Mouse (Mus musculus) lung, adult 18-20 months (tissue): Measurements from ENCODE around the gene Fgl2.
A peak's percentile ranks its signal among the peaks of the same experiment; 100 is the strongest.
"Not testable (repeated sequence)": the region's sequence is repeated elsewhere in the genome, so short reads cannot be mapped to it uniquely, and the experiment has no call there.

Experiments used
- DNase-seq, 2 experiments: peaks; one replicate each; pipeline ENCODE4 v3.0.0; 2022; ENCODE audit warnings: mixed read lengths in 2 of 2

Fgl2 gene

DNA sequence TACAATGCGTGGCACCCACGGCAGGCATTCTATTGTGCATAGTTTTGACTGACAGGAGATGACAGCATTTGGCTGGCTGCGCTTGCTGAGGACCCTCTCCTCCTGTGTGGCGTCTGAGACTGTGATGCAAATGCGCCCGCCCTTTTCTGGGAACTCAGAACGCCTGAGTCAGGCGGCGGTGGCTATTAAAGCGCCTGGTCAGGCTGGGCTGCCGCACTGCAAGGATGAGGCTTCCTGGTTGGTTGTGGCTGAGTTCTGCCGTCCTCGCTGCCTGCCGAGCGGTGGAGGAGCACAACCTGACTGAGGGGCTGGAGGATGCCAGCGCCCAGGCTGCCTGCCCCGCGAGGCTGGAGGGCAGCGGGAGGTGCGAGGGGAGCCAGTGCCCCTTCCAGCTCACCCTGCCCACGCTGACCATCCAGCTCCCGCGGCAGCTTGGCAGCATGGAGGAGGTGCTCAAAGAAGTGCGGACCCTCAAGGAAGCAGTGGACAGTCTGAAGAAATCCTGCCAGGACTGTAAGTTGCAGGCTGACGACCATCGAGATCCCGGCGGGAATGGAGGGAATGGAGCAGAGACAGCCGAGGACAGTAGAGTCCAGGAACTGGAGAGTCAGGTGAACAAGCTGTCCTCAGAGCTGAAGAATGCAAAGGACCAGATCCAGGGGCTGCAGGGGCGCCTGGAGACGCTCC lies at the start of gene Fgl2:
TSS of gene Fgl2 (plus strand) at position 150 of the 687 bp plus-strand sequence.
- DNase-seq, result peak; percentile 65 to 66

DNA sequence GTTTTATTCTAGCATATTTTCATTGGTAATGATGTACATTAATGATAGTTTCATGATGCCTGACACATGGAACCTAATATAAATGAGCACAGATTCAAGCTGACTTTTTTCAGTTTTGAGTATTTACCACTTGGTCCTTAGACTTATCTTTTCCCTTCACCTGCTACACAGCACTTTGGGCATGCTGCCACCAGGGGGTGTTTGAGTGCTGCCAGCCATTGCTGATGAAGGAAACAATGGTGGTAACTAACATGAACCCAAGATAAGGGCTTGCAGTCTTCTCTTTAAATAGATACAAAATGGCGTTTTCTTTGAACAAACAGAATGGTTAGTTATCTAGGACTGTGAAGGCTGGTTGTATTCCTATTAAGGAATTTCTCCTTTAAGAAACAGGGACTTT lies 45.9 kb upstream of the Fgl2 start:
- peak; percentile 61 to 65 for DNase-seq

- no peak for DNase-seq
Observed at GRCm38 (mm10) chr5:21328560-21328959, 43.9 kb upstream of the Fgl2 start.

- no peak for DNase-seq
Observed at GRCm38 (mm10) chr5:21329672-21330665, 42.5 kb upstream of the Fgl2 start.

- DNase-seq, result peak in 1 of 2 experiments; percentile 24
Observed at GRCm38 (mm10) chr5:21331656-21332055, 40.8 kb upstream of the Fgl2 start.

GRCm38 (mm10) chr5:21332119-21332518 lies 40.3 kb upstream of the Fgl2 start:
- no peak for DNase-seq

DNA sequence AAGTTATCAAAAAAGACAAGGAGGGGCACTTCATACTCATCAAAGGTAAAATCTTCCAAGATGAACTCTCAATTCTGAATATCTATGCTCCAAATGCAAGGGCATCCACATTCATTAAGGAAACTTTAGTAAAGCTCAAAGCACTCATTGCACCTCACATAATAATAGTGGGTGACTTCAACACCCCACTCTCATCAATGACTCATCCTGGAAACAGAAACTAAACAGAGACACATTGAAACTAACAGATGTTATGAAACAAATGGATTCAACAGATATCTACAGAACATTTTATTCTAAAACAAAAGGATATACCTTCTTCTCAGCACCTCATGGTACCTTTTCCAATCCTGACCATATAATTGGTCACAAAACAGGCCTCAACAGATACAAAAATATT lies 30.2 kb upstream of the Fgl2 start:
- not testable (repeated sequence) for DNase-seq

DNA sequence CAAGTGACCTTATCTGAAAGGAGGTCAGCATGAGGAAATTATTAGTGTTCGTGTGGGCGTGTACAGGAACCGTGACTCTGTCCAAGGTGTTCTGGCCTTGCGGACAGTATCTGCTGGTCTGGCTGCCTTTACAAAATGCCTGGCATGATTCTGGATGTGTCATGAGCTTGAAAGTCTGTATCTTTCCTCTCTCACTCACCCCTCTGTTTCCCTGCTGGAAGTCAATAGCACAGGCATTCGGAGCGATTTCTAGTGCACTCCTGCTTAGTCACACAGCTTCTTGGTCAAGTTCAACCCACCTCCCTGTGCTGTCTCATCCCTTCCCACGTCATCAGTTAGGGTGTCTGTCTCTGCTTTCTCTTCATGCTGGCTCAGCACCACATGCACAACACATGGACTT lies 24.1 kb upstream of the Fgl2 start:
- peak in 1 of 2 experiments; percentile 45 for DNase-seq

GRCm38 (mm10) chr5:21351678-21352077 lies 20.8 kb upstream of the Fgl2 start:
- no peak for DNase-seq

DNA sequence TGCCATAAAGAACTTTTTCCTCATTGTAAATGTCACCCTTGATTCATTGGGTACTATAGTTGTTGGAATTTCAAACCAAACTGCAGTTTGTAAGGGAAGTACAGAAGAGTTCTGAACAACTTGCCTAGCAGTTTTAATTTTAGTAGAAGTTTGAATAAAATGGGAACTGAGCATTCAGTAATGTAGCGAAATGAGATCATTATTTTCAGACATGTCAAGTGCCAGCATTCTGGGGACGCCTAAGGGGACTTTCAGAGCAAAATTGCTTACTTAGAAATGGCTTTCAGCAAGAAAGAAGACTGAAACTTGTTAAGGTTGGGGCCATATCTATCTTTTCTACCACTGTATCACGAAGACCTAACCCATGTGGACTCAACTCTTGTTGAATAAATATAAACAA lies 13.8 kb upstream of the Fgl2 start:
- no peak for DNase-seq

GRCm38 (mm10) chr5:21363343-21363742 lies 9.1 kb upstream of the Fgl2 start:
- no peak for DNase-seq

DNA sequence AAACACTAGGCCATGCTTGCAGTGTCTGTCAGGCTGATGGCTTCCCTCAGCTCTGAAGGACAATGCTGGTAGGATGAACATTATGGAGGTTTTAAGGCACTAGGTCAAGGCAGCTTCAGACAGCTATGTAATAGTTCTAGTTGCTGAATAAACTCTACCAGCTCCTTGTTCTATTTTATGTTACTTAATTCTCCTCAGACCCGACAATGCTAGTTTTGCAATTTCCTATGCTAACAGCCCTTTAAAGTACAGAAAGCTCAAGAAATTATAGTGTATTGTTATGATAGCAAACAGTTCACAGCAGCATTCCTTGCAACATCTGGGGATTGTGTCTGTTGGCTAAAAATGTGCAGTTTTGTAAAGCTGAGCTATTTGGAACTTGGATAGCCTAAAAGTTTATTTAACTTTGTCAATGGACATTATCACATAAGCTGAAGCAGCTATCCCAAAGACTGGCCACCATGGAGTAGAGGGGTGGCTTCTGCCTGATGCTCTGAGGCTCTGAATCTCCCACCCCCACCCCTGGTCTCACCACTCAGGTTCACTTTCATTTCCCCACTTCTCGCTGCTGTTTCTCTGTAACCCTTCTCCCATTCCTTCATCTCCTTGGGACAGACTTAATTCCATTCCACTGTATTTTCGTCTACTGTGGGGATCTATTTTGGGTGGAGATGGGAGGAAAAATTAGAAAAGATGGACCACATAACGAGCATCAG lies 5.9 kb upstream of the Fgl2 start:
- DNase-seq, result no peak

GRCm38 (mm10) chr5:21367514-21367913 lies 4.9 kb upstream of the Fgl2 start:
- DNase-seq, result no peak

GRCm38 (mm10) chr5:21370218-21370947 lies 2.1 kb upstream of the Fgl2 start:
- DNase-seq, result no peak

DNA sequence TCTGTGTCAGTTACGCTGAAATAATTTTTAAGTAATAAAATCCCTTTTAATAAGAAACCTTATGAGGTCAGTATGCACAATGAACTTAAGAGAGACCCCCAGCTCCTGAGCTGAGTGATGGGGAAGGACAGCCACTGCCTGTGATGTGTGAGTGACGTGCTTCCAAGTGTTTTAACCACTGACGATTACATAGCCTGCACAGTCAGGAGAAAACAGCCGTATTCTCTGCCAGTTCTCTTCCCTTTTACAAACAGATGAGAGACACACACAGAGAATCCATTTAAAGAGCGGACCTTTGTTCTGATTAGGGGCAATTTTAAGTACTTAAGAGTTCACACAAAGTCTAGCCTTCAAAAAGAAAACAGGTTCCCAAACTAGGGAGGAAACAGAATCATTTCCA lies 522 bp upstream of the Fgl2 start:
- no peak for DNase-seq

DNA sequence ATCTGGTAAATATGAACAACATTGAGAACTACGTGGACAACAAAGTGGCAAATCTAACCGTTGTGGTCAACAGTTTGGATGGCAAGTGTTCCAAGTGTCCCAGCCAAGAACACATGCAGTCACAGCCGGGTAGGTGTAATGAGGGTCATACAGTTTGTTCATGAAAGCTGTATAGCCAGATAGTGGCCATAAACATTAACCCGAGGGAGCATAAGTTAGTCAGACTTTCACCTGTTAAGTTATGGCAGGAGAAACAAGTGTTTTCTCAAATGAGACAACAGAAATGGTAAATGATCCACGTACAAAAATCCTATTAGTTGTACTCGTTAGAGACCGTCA lies 707 bp downstream of the Fgl2 start:
- DNase-seq, result no peak

- no peak for DNase-seq
Observed at GRCm38 (mm10) chr5:21376935-21377334, 4.5 kb downstream of the Fgl2 start.

- DNase-seq, result no peak
Observed at GRCm38 (mm10) chr5:21378397-21378796, 6.0 kb downstream of the Fgl2 start.

DNA sequence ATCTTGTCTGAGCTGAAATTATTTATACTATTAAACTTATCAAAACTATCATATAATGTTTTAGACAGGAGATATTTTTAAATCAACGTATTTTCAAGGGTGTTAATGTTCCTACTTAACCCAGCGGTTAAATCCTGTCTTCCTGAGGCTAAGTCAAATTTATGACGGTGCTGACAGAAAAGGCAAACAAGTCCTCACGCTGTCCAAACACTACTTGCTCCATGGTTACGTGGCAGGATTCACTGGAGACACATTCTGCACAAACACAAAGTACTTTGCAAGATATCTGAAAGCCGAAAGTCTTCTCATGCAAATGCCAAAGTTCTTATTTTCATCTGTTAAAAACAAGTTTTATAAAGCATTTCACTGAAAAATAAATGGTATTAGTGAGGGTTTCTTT lies 9.5 kb downstream of the Fgl2 start:
- DNase-seq, result no peak

- DNase-seq, result no peak
Observed at GRCm38 (mm10) chr5:21382678-21383077, 10.2 kb downstream of the Fgl2 start.

- no peak for DNase-seq
Observed at GRCm38 (mm10) chr5:21383392-21384251, 11.2 kb downstream of the Fgl2 start.
